Mouse (Mus musculus) erythroblast, adult 5-6 weeks (primary cell): ENCODE measurements around the gene Hrnr. TPM values are rescaled to one million over a fixed set of nuclear protein-coding genes. Genes with fewer than 3 reads are reported as not detected.

Experiments
- total RNA-seq, 2 experiments: library from RNA; stranded (forward) in 1 of 2; stranded (reverse) in 1 of 2; fragments of 150-400 nt in 1 of 2; fragments of 200-764, 138-1000 nt in 1 of 2; gene quantifications; 2 replicates each; pipeline versions ENCODE4 v1.2.3 to v1.2.4; 2015 to 2017; ENCODE audit warnings: low replicate concordance in 2 of 2

Gene Hrnr
- total RNA-seq, 2 experiments from 2014 or later = not detected

Other genes starting within 250 kb of the Hrnr start
- gene Crnn, start 175.0 kb upstream of the Hrnr start, total RNA-seq (2015; ENCODE audit: low replicate concordance) = not detected in 2 replicates
- not detected in 2 replicates for gene Crnn, start 175.0 kb upstream of the Hrnr start, total RNA-seq (2017; ENCODE audit: low replicate concordance)
- not detected in 2 replicates for gene Flg2, start 122.5 kb upstream of the Hrnr start, total RNA-seq (2015; ENCODE audit: low replicate concordance)
- gene Flg2, start 122.5 kb upstream of the Hrnr start, total RNA-seq (2017; ENCODE audit: low replicate concordance) = not detected in 2 replicates
- not detected in 2 replicates for gene Flg, start 46.2 kb upstream of the Hrnr start, total RNA-seq (2015; ENCODE audit: low replicate concordance)
- 0.42 TPM in 1 of 2 replicates, not detected in the other for gene Flg, start 46.2 kb upstream of the Hrnr start, total RNA-seq (2017; ENCODE audit: low replicate concordance)
- not detected in 2 replicates for gene Rptn, start 74.0 kb downstream of the Hrnr start, total RNA-seq (2015; ENCODE audit: low replicate concordance)
- not detected in 2 replicates for gene Rptn, start 74.0 kb downstream of the Hrnr start, total RNA-seq (2017; ENCODE audit: low replicate concordance)
- gene Tchh, start 122.6 kb downstream of the Hrnr start, total RNA-seq (2015; ENCODE audit: low replicate concordance) = 0.19 TPM in 1 of 2 replicates, not detected in the other
- gene Tchh, start 122.6 kb downstream of the Hrnr start, total RNA-seq (2017; ENCODE audit: low replicate concordance) = not detected in 2 replicates
- not detected in 2 replicates for gene Tchhl1, start 149.0 kb downstream of the Hrnr start, total RNA-seq (2015; ENCODE audit: low replicate concordance)
- gene Tchhl1, start 149.0 kb downstream of the Hrnr start, total RNA-seq (2017; ENCODE audit: low replicate concordance) = not detected in 2 replicates
- gene S100a11, start 200.7 kb downstream of the Hrnr start, total RNA-seq (2015; ENCODE audit: low replicate concordance) = 797 and 864 TPM in 2 replicates
- 50.3 and 92.3 TPM in 2 replicates for gene S100a11, start 200.7 kb downstream of the Hrnr start, total RNA-seq (2017; ENCODE audit: low replicate concordance)
- 69.6 and 73.6 TPM in 2 replicates for gene S100a10, start 235.3 kb downstream of the Hrnr start, total RNA-seq (2015; ENCODE audit: low replicate concordance)
- gene S100a10, start 235.3 kb downstream of the Hrnr start, total RNA-seq (2017; ENCODE audit: low replicate concordance) = 56.1 and 64.1 TPM in 2 replicates